Mouse (Mus musculus): ENCODE results near the gene Zdhhc22. TPM values are rescaled to one million over a fixed set of nuclear protein-coding genes. Genes with fewer than 3 reads are reported as not detected.
A peak's percentile ranks its signal among the peaks of the same experiment; 100 is the strongest.

Gene Zdhhc22
- polyA plus RNA-seq, 1 experiment from 2014 or later: not detected

- Histone ChIP-seq H3K27me3 (ENCODE audit: poor library complexity, severe bottlenecking) (no peaks in the 10 kb centered on the region), H3K4me3 (no peak overlapping the region), H3K27ac (no peak overlapping the region), H3K4me1 (peaks cover 32% of the 10 kb centered on the region), H3K36me3 (replicated peaks) (no peaks in the 10 kb centered on the region), H3K9me3 (no peaks in the 10 kb centered on the region)
- DNase-seq (ENCODE audit: extremely low spot score, low spot score): no peak
- WGBS: 86% methylated on average over 11 of the region's 11 CpGs
Measured at GRCm38 (mm10) chr12:86936587-86937343, 53.5 kb downstream of the Zdhhc22 start.

- WGBS: 89% methylated on average over 8 of the region's 8 CpGs
- Histone ChIP-seq H3K9me3 (no peaks in the 10 kb centered on the region), H3K27ac (no peak overlapping the region), H3K27me3 (ENCODE audit: poor library complexity, severe bottlenecking) (no peaks in the 10 kb centered on the region), H3K4me1 (peaks cover 27% of the 10 kb centered on the region), H3K36me3 (replicated peaks) (no peaks in the 10 kb centered on the region), H3K4me3 (no peak overlapping the region)
- DNase-seq (ENCODE audit: extremely low spot score, low spot score): no peak
Measured at GRCm38 (mm10) chr12:86935692-86936282, 54.4 kb downstream of the Zdhhc22 start.

DNA sequence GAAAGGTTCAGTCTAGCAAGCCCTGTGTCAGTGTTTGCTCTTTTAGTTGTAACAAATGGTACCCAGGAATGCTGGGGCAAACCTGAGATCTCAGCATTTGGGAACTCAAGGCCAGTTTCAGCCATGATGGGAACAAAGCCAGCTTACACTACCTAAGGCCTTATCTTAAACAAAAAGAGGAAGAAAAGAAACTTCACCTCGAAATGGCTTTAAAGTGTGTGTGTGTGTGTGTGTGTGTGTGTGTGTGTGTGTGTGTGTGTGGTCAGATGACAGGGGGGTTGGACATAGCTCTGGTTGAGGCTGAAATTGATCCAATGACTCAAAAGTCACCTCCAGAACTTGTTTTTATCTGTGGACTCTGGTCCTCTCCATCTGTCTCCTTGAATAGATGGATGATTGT is 55.5 kb downstream of the Zdhhc22 start:
- no peaks in the 10 kb centered on the region for H3K36me3 ChIP-seq (replicated peaks)
- DNase-seq (ENCODE audit: extremely low spot score, low spot score): no peak
- whole genome bisulfite sequencing: 95% methylated on average over 1 of the region's 1 CpGs
- no peak overlapping the region for H3K4me3 ChIP-seq
- no peaks in the 10 kb centered on the region for H3K9me3 ChIP-seq
- peaks cover 21% of the 10 kb centered on the region for H3K4me1 ChIP-seq
- no peaks in the 10 kb centered on the region for H3K27me3 ChIP-seq (ENCODE audit: poor library complexity, severe bottlenecking)
- H3K27ac ChIP-seq: no peak overlapping the region

- Histone ChIP-seq H3K4me1 (peaks cover 21% of the 10 kb centered on the region), H3K27me3 (ENCODE audit: poor library complexity, severe bottlenecking) (no peaks in the 10 kb centered on the region), H3K36me3 (replicated peaks) (no peaks in the 10 kb centered on the region), H3K9me3 (peaks cover 10% of the 10 kb centered on the region; the same call in 1 of the 2 replicates), H3K4me3 (no peak overlapping the region), H3K27ac (peak overlapping the region; percentile 66)
- DNase-seq (ENCODE audit: extremely low spot score, low spot score): no peak
- 17% methylated on average over 6 of the region's 6 CpGs for WGBS
Measured at GRCm38 (mm10) chr12:86932575-86932952, 57.7 kb downstream of the Zdhhc22 start.

- H3K27ac ChIP-seq: peak overlapping the region; percentile 66
- WGBS: 9% methylated on average over 7 of the region's 7 CpGs
- no peaks in the 10 kb centered on the region for H3K36me3 ChIP-seq (replicated peaks)
- no peak overlapping the region for H3K4me3 ChIP-seq
- H3K4me1 ChIP-seq: peaks cover 21% of the 10 kb centered on the region
- peaks cover 11% of the 10 kb centered on the region; the same call in 1 of the 2 replicates for H3K9me3 ChIP-seq
- DNase-seq (ENCODE audit: extremely low spot score, low spot score): no peak
- no peaks in the 10 kb centered on the region for H3K27me3 ChIP-seq (ENCODE audit: poor library complexity, severe bottlenecking)
Measured at GRCm38 (mm10) chr12:86931919-86932574, 58.2 kb downstream of the Zdhhc22 start.

- Histone ChIP-seq H3K27ac (peak overlapping the region; percentile 66; the same call in 1 of the 2 replicates), H3K9me3 (peaks cover 11% of the 10 kb centered on the region; the same call in 1 of the 2 replicates), H3K36me3 (replicated peaks) (no peaks in the 10 kb centered on the region), H3K27me3 (ENCODE audit: poor library complexity, severe bottlenecking) (no peaks in the 10 kb centered on the region), H3K4me3 (no peak overlapping the region), H3K4me1 (peaks cover 21% of the 10 kb centered on the region)
- WGBS: 68% methylated on average over 6 of the region's 6 CpGs
- no peak for DNase-seq (ENCODE audit: extremely low spot score, low spot score)
Measured at GRCm38 (mm10) chr12:86930934-86931729, 59.1 kb downstream of the Zdhhc22 start.

Small RNAs within 50 kb of the gene (microRNA-seq; reads per million reads assigned to microRNA genes)
- not detected for gene Gm25847

Other genes with a start within 250 kb of the Zdhhc22 start
- 20.5 and 22.6 TPM in 2 replicates for gene Irf2bpl, start 105.6 kb downstream of the Zdhhc22 start, polyA plus RNA-seq (2016; fragmentation: Nextera tagmentation; extraction: Ambion mirVana)
- gene Cipc, start 43.4 kb downstream of the Zdhhc22 start, polyA plus RNA-seq (2016; fragmentation: Nextera tagmentation; extraction: Ambion mirVana): 39.1 and 40.4 TPM in 2 replicates
- gene Tmem63c, start 30.9 kb upstream of the Zdhhc22 start, polyA plus RNA-seq (2016; fragmentation: Nextera tagmentation; extraction: Ambion mirVana): 0.15 TPM in 1 of 2 replicates, not detected in the other
- gene Ngb, start 112.1 kb upstream of the Zdhhc22 start, polyA plus RNA-seq (2016; fragmentation: Nextera tagmentation; extraction: Ambion mirVana): 0.29 and 0.31 TPM in 2 replicates
- gene Gstz1, start 156.7 kb upstream of the Zdhhc22 start, polyA plus RNA-seq (2016; fragmentation: Nextera tagmentation; extraction: Ambion mirVana): 28.5 TPM in 2 replicates
- gene Pomt2, start 157.5 kb upstream of the Zdhhc22 start, polyA plus RNA-seq (2016; fragmentation: Nextera tagmentation; extraction: Ambion mirVana): 15.5 and 16.6 TPM in 2 replicates
- 1.7 and 2.0 TPM in 2 replicates for gene Samd15, start 209.3 kb upstream of the Zdhhc22 start, polyA plus RNA-seq (2016; fragmentation: Nextera tagmentation; extraction: Ambion mirVana)
- 3.5 and 3.7 TPM in 2 replicates for gene Tmed8, start 210.0 kb upstream of the Zdhhc22 start, polyA plus RNA-seq (2016; fragmentation: Nextera tagmentation; extraction: Ambion mirVana)
- gene Noxred1, start 248.3 kb upstream of the Zdhhc22 start, polyA plus RNA-seq (2016; fragmentation: Nextera tagmentation; extraction: Ambion mirVana): 0.46 and 0.84 TPM in 2 replicates

Data from forebrain, embryonic 10.5 days (tissue).